ENCODE assay signal across 20 mouse cellular contexts in the genomic region with DNA sequence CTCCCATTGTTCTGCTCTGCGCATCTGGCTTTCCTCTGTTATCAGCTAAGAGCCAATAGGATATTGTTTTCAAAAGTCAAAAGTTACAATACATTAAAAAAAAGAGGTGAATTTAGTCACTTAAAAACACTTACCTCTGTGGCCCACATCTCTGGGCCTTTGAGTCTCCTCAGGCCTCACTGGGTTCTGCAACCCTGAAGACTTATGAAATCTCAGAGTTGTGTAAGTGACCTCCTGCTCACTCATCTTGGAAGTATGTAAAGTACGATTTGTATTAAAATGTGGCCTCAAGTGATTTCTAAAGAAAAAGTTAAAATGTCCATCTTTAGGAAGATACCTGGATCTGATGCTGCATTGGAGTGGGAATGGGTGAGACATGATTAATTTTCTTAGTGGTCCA. TPM values are rescaled to one million over a fixed set of nuclear protein-coding genes. Genes with fewer than 3 reads are reported as not detected.
DNase-seq lines count a peak whose midpoint lies in the region; ATAC-seq and TF ChIP-seq lines count a peak whose summit lies in the region.
"Had no signal": no experiment of that assay in that cellular context is flagged by ENCODE, and none has a peak within 500 bp of the region (broad histone marks: within the 10 kb centered on the region; RNA-seq: fewer than 3 reads in every experiment).

No protein-coding gene starts in this region.

- DNase-seq in lung, postnatal 36 days = peak; percentile 24
- DNase-seq in lung, adult 2 months = no peak
- peak; percentile 64 for DNase-seq in adipocyte (ENCODE audit: low spot score)
- no peak for DNase-seq in embryonic facial prominence, embryonic 10.5 days (ENCODE audit: low spot score)
- no peak for DNase-seq in urinary bladder, postnatal 10 days (ENCODE audit: low spot score)
- DNase-seq: adrenal gland, postnatal 14 days; cerebellum, adult 2 months; cerebellum, postnatal 10 days; embryo, embryonic 11 days; gastrocnemius, postnatal 10 days had no signal

- no peaks in the 10 kb centered on the region for H3K4me1 ChIP-seq in lung, adult 2 months (ENCODE audit: control insufficient read depth, insufficient read depth, low read length)
- no peaks in the 10 kb centered on the region for H3K4me1 ChIP-seq in embryonic facial prominence, embryonic 10.5 days
- H3K4me1 ChIP-seq in kidney, embryonic 14.5 days (ENCODE audit: control insufficient read depth, insufficient read depth, low read length) = no peaks in the 10 kb centered on the region
- H3K4me1 ChIP-seq: embryonic facial prominence, embryonic 12.5 days; forebrain, embryonic 15.5 days; heart, embryonic 12.5 days; hindbrain, embryonic 10.5 days had no signal

- no peak overlapping the region for H3K9ac ChIP-seq in kidney, embryonic 14.5 days (ENCODE audit: low read depth, low read length)
- H3K9ac ChIP-seq: embryonic facial prominence, embryonic 12.5 days; forebrain, embryonic 15.5 days; heart, embryonic 12.5 days; hindbrain, embryonic 14.5 days had no signal

- no peaks in the 10 kb centered on the region for H3K36me3 ChIP-seq in macrophage (ENCODE audit: inconsistent target)
- no peaks in the 10 kb centered on the region for H3K36me3 ChIP-seq in embryonic facial prominence, embryonic 10.5 days (replicated peaks)
- no peaks in the 10 kb centered on the region for H3K36me3 ChIP-seq in kidney, embryonic 14.5 days (ENCODE audit: control insufficient read depth, insufficient read depth, low read length)
- H3K36me3 ChIP-seq: embryonic facial prominence, embryonic 12.5 days; forebrain, embryonic 15.5 days; heart, embryonic 12.5 days; hindbrain, embryonic 10.5 days had no signal

- 52% methylated on average over 2 of the region's 2 CpGs for WGBS in lung, adult 2 months
- WGBS in macrophage (ENCODE audit: missing documents) = 31% methylated on average over 2 of the region's 2 CpGs
- WGBS in embryonic facial prominence, embryonic 10.5 days = 74% methylated on average over 2 of the region's 2 CpGs
- 80% methylated on average over 2 of the region's 2 CpGs for WGBS in kidney, embryonic 14.5 days

- no peaks in the 10 kb centered on the region for H3K27me3 ChIP-seq in embryonic facial prominence, embryonic 10.5 days (replicated peaks; ENCODE audit: low read depth, poor library complexity, severe bottlenecking)
- no peaks in the 10 kb centered on the region for H3K27me3 ChIP-seq in kidney, embryonic 14.5 days (ENCODE audit: control insufficient read depth, insufficient read depth, low read length)
- H3K27me3 ChIP-seq: embryonic facial prominence, embryonic 12.5 days; forebrain, embryonic 15.5 days; heart, embryonic 12.5 days had no signal

- no peak overlapping the region for H3K4me2 ChIP-seq in kidney, embryonic 14.5 days (replicated peaks; ENCODE audit: low read depth, low read length)
- H3K4me2 ChIP-seq: embryonic facial prominence, embryonic 12.5 days; forebrain, embryonic 15.5 days; heart, embryonic 12.5 days; hindbrain, embryonic 14.5 days had no signal

- H3K4me3 ChIP-seq in lung, adult 2 months (replicated peaks; ENCODE audit: extremely low read depth, low read depth, low read length) = no peak overlapping the region
- H3K4me3 ChIP-seq in macrophage (ENCODE audit: inconsistent target) = no peak overlapping the region
- H3K4me3 ChIP-seq in embryonic facial prominence, embryonic 10.5 days = no peak overlapping the region
- no peak overlapping the region for H3K4me3 ChIP-seq in kidney, embryonic 14.5 days (ENCODE audit: low read length)
- H3K4me3 ChIP-seq: embryonic facial prominence, embryonic 12.5 days; forebrain, embryonic 15.5 days; heart, embryonic 12.5 days; hindbrain, embryonic 10.5 days had no signal

- peak; percentile 58; the same call in 1 of the 2 replicates for ATAC-seq in neutrophil, adult 5-6 weeks (ENCODE audit: extremely low read depth, insufficient number of reproducible peaks, low FRiP score, poor library complexity, severe bottlenecking)
- ATAC-seq in kidney, embryonic 14.5 days (ENCODE audit: low FRiP score, low TSS enrichment) = no peak
- ATAC-seq: forebrain, embryonic 15.5 days had no signal

- no peaks in the 10 kb centered on the region for H3K79me2 ChIP-seq in macrophage (ENCODE audit: inconsistent target)

- H3K9me3 ChIP-seq in embryonic facial prominence, embryonic 10.5 days = no peaks in the 10 kb centered on the region
- no peaks in the 10 kb centered on the region for H3K9me3 ChIP-seq in kidney, embryonic 14.5 days (ENCODE audit: control insufficient read depth, low read length)
- H3K9me3 ChIP-seq: embryonic facial prominence, embryonic 12.5 days; forebrain, embryonic 15.5 days; hindbrain, embryonic 10.5 days had no signal

- peak overlapping the region; percentile 12; the same call in 1 of the 2 replicates for H3K27ac ChIP-seq in macrophage
- H3K27ac ChIP-seq in embryonic facial prominence, embryonic 10.5 days (replicated peaks) = no peak overlapping the region
- H3K27ac ChIP-seq in kidney, embryonic 14.5 days (ENCODE audit: low read depth, low read length) = no peak overlapping the region
- H3K27ac ChIP-seq: embryonic facial prominence, embryonic 12.5 days; forebrain, embryonic 15.5 days; hindbrain, embryonic 10.5 days; hindbrain, embryonic 14.5 days had no signal

- TF ChIP-seq POLR2A in lung, adult 2 months (IDR thresholded peaks at IDR 0.05; ENCODE audit: borderline replicate concordance, extremely low read depth, low read depth, low read length) = no peak

- no peak for TF ChIP-seq CTCF in lung, adult 2 months (IDR thresholded peaks at IDR 0.05; ENCODE audit: insufficient read depth, low read length)

RNA-seq across cellular contexts. Expression of a gene that starts 2.1 kb away (rescaled TPM):
- polyA plus RNA-seq in lung, adult 2 months (2012; rRNA removed) = 0.55 and 1.8 TPM in 2 replicates
- total RNA-seq in macrophage (2018; cell fraction: chromatin; rRNA removed) = 10 to 100 TPM in 6 of 26 experiments, 1 to 10 TPM in 15, under 1 TPM in 5; 0.65 to 28.9 (median 5.3) TPM
- 10 to 100 TPM in 5 of 26 experiments, 1 to 10 TPM in 11, under 1 TPM in 10; 0.47 to 13.3 (median 3.8) TPM for total RNA-seq in macrophage (2018; cell fraction: cytosol; rRNA removed)
- total RNA-seq in macrophage (2018; cell fraction: nucleus; rRNA removed) = 10 to 100 TPM in 13 of 26 experiments, 1 to 10 TPM in 10, under 1 TPM in 3; 0.51 to 43.7 (median 9.2) TPM
- 0.55 to 3.9 TPM (median 0.69 TPM) in 3 replicates for polyA plus RNA-seq in macrophage (2018)
- 139 TPM in 2 replicates for total RNA-seq in neutrophil, adult 5-6 weeks (2017)
- polyA plus RNA-seq in embryonic facial prominence, embryonic 10.5 days (2016; fragmentation: Nextera tagmentation; extraction: Ambion mirVana) = not detected in 2 replicates
- polyA plus RNA-seq in kidney, embryonic 14.5 days (2014; fragmentation: Nextera tagmentation; extraction: Ambion mirVana) = not detected in 2 replicates
- total RNA-seq: MEL had no signal
- polyA plus RNA-seq: embryonic facial prominence, embryonic 12.5 days; forebrain, embryonic 11.5 days; forebrain, embryonic 15.5 days; heart, embryonic 12.5 days; hindbrain, embryonic 10.5 days had no signal

RNA-seq across cellular contexts. Expression of a gene that starts 48.0 kb away (rescaled TPM):
- polyA plus RNA-seq in lung, adult 2 months (2012; rRNA removed) = 0.71 and 1.7 TPM in 2 replicates
- 10 to 100 TPM in 16 of 26 experiments, 1 to 10 TPM in 9, not detected in 1; 1.9 to 31.3 (median 15.5) TPM for total RNA-seq in macrophage (2018; cell fraction: chromatin; rRNA removed)
- 10 to 100 TPM in 17 of 26 experiments, 1 to 10 TPM in 9; 7.6 to 22.8 (median 12.5) TPM for total RNA-seq in macrophage (2018; cell fraction: cytosol; rRNA removed)
- total RNA-seq in macrophage (2018; cell fraction: nucleus; rRNA removed) = 10 to 100 TPM in 17 of 26 experiments, 1 to 10 TPM in 9; 2.5 to 24.7 (median 12.1) TPM
- polyA plus RNA-seq in macrophage (2018) = 8.6 to 19.9 TPM (median 11.8 TPM) in 3 replicates
- total RNA-seq in neutrophil, adult 5-6 weeks (2017) = 9.1 and 21.5 TPM in 2 replicates
- 54.8 and 57.9 TPM in 2 replicates for polyA plus RNA-seq in embryonic facial prominence, embryonic 10.5 days (2016; fragmentation: Nextera tagmentation; extraction: Ambion mirVana)
- 75.4 and 89.7 TPM in 2 replicates for polyA plus RNA-seq in kidney, embryonic 14.5 days (2014; fragmentation: Nextera tagmentation; extraction: Ambion mirVana)

Comparison
In these comparisons a context has a peak if more than half of its experiments do, and no peak if none do; other contexts are left out.
1. DNase-seq: peak in lung, postnatal 36 days (single experiment) and adipocyte (single experiment); none in lung, adult 2 months (single experiment), embryonic facial prominence, embryonic 10.5 days (single experiment) and urinary bladder, postnatal 10 days (single experiment).